In genomic region chr1:172428614-172429013, GRCm38 (mm10) we compare ENCODE assay signal across 9 mouse cellular contexts. TPM values are rescaled to one million over a fixed set of nuclear protein-coding genes. Genes with fewer than 3 reads are reported as not detected.
"Had no signal": no experiment of that assay in that cellular context is flagged by ENCODE, and none has a peak within 500 bp of the region (broad histone marks: within the 10 kb centered on the region; RNA-seq: fewer than 3 reads in every experiment).

No protein-coding gene starts in this region.

- ATAC-seq: midbrain, embryonic 13.5 days had no signal

- H3K27ac ChIP-seq: limb, embryonic 13.5 days; liver, embryonic 14.5 days; midbrain, embryonic 13.5 days; neural tube, embryonic 15.5 days had no signal

- H3K36me3 ChIP-seq: limb, embryonic 13.5 days; midbrain, embryonic 13.5 days; neural tube, embryonic 15.5 days had no signal

- H3K27me3 ChIP-seq: limb, embryonic 13.5 days; neural tube, embryonic 15.5 days had no signal

- H3K4me1 ChIP-seq: midbrain, embryonic 13.5 days; neural tube, embryonic 15.5 days had no signal

- H3K9me3 ChIP-seq: limb, embryonic 13.5 days; midbrain, embryonic 13.5 days; neural tube, embryonic 15.5 days had no signal

- H3K4me2 ChIP-seq: limb, embryonic 13.5 days; midbrain, embryonic 13.5 days; neural tube, embryonic 15.5 days had no signal

- H3K9ac ChIP-seq: limb, embryonic 13.5 days; liver, embryonic 14.5 days; midbrain, embryonic 13.5 days; neural tube, embryonic 15.5 days had no signal

- DNase-seq: kidney, postnatal 25 days; lung, adult 18-20 months; thymus, postnatal 36 days had no signal

- H3K4me3 ChIP-seq: limb, embryonic 13.5 days; midbrain, embryonic 13.5 days; myocyte; neural tube, embryonic 15.5 days had no signal

RNA-seq across cellular contexts. Expression of gene Slamf9, which starts 46.5 kb away (rescaled TPM):
- total RNA-seq: megakaryocyte-erythroid progenitor cell, adult 5-6 weeks had no signal
